Mouse (Mus musculus) liver (tissue): ENCODE data around the gene Pard3.

Source experiments
- DNase-seq: peaks from one replicate; pipeline ENCODE4 v3.0.0-alpha.2; 2020; ENCODE audit warnings: mixed read lengths

Gene Pard3

DNA sequence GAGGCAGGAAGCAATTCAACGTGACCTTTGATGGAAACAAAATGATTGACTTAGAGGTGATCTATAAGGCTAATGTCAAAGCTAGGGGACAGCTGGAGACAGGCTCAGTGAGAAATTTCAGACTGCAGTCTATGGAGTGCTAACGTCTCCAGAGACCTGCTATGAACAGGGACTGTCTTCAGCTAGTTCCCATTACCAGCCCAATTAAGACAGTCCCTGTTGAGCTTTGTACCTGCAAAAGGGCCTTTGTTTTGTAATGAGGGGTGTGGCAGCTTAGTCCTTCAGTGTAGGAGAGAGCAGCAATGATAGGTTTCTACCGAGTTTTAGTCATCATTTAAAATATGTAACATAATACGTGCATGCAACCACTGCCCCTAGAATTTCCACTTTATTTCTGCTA, 448.9 kb downstream of the Pard3 start:
- DNase-seq = no peak

DNA sequence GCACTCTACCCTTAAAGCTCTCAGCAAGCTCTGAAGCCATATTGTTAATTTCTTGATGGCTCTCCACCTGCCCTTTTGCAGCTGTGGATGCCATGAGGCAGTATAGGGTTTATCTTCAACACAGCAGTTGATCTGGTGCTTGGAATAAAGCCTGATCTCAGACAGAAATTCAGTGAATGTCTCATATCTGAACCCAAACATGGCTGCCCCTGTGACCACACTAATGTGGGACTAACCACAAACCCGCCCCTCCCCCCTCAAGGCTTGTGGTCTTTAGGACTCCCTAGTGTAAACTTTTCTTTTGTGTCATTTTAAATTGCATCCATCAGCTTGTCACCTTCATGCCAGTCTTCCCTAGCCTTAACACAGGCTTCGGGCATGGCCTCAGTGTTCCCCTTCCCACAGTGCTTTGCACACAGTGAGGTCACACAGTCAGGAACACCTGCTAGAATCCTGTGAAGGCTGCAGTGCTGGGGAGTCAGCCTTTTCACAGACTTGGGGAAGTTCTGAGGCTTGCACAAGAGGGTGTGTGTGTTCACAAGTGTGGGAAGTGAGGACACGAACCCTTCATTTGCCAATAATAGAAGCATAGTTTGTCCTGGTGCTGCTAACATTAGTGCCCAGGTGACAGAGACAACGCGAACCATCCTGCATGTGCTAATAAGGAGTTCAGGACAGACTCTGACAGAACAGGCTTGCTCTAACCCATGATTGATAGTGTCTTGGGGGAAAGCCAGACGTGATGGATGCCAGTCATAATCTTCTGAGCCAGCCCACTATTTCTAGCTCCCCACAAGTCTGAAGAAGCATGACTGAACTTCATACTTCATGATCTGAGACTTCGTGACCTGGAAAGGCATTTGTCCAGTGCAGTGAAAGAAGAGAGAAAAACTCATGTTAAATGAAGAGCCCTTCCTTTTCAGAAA, 451.4 kb downstream of the Pard3 start:
- peak; percentile 57 for DNase-seq

DNA sequence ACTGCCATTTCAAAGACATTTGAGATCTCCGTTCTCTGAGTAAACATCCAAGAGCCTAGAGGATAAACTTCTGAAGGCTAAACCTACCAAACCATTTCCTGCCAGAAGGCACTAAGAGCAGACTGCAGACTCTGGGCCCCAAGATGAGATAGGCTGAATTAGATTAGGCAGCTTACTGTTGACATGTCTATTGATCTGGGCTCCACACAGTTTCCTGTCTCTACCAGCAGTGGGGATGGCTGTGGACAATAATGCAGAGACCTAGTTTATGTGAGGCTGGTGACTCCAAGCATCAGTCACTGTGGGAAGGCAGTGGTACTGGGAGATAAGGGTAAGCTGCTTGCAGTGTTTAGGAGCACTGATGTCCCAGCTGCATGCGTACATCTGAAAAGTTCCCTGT, 452.4 kb downstream of the Pard3 start:
- peak; percentile 38 for DNase-seq

- DNase-seq = no peak
These were observed 462.0 kb downstream of the Pard3 start for GRCm38 (mm10) chr8:127525673-127526072.

DNA sequence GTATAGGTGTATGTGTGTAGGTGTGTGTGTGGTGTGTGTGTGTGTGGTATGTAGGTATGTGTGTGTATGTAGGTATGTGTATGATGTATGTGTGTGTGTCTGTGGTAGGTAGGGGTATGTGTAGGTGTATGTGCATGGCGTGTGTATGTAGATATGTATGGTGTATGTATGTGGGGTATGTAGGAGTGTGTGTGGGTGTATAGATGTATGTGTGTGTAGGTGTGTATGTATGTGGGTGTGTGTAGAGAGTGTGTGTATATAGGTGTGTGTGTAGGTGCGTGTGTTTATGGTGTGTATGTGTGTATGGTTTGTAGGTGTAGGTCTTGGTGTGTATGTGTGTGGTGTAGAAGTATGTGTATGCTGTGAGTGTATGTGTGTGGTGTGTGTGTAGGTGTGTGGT, 464.6 kb downstream of the Pard3 start:
- no peak for DNase-seq

- no peak for DNase-seq
These were observed 466.1 kb downstream of the Pard3 start for GRCm38 (mm10) chr8:127529746-127530145.

- no peak for DNase-seq
These were observed 468.2 kb downstream of the Pard3 start for GRCm38 (mm10) chr8:127531866-127532265.

GRCm38 (mm10) chr8:127534789-127535188, 471.1 kb downstream of the Pard3 start:
- DNase-seq = no peak

DNA sequence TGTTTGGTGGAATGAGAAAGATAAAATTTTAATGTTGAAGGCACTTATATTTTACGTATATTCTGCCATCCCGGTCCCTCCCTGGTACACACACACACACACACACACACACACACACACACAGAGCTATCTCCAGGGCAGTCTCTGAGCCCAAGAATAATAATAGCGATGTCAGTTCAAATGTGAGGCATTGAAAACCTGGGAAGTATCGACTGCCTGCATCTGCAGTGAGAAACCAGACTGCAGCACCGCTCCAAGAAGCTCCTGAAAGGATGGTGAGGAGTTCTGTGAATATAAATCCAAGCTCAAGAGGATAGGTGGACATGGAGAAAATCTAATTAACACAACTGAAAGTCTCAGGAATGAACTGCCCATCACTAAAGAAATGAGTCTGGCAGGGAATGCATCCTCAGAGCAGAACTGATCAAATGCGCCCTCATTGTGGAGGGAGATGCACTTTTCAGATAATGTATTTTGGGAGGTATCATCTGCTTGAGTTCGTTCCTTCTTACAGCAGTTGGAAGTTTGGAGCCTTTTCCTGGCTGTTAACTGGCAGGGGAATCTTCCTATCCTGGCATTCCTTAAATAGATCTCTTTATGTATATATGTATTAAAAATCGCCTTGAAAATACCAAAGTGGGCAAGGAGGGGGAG, 471.6 kb downstream of the Pard3 start:
- DNase-seq = no peak

GRCm38 (mm10) chr8:127535846-127536220, 472.1 kb downstream of the Pard3 start:
- DNase-seq = no peak

DNA sequence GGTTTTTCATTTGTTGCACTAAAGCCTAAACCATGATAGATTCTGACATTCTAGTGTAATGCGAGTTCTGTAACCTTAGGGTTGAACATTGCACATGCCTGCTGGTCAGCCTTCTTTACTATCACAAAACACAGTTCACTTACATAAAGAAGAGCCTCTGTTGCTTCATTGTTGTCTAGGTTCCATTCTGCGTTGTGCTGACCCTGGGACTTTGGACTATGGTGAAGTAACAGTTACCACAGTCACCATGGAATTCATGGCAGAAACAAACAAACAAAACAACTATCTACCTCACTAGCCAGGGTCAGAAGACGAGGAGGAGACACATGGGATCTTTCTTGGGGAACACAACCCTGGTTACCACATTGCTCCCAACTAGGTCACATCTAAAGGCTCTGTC, 476.1 kb downstream of the Pard3 start:
- DNase-seq = no peak

DNA sequence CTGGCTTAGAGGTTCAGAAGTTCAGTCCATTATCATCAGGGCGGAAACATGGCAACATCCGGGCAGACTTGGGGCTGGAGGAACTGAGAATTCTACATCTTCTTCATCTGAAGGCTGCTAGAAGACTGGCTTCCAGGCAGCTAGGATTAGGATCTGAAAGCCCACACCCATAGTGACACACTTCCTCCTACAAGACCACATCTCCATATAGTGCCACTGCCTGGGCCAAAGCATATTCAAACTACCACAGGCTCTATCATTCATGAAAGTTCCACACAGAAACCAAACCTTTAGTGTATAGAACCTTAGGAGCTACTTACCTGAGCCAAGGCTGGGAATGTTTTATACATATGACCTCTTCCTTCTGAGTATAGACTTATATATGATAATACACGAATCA, 476.6 kb downstream of the Pard3 start:
- no peak for DNase-seq

DNA sequence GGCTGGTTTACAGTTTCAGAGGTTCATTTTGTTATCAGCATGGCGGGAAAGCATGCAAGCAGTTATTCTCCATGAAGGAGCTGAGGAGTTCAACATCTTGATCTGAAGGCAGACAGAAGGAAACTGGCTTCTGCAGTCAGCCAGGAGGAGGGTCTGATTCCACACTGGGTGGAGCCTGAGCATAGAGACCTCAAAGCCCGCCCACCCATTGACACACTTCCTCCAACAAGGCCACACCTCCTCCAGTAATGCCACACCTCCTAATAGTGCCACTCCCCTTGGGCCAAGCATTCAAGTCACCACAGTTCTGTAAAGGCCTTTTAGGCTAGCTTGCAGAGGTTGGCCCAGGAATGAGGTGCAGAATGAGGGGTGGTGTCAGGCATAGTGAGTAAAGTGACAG, 478.5 kb downstream of the Pard3 start:
- DNase-seq = peak; percentile 46

DNA sequence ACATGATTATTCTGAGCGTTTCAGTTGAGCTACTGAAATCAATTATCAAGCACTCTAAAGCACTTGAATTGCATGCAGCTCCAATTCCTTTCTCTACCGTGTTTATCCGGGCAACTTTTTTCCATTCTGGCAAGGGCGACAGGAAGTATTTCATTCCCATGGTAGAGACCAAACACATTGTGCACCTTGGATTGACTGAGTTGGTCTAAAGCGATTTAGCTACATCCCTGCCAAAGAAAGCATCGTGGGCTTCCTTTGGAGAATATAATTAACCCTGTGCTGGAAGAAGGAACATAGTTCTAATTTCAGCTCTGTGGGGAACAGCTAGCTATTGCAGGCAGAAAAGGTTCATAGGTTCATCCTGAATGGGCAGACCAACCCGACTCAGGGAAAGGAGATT, 480.0 kb downstream of the Pard3 start:
- no peak for DNase-seq

DNA sequence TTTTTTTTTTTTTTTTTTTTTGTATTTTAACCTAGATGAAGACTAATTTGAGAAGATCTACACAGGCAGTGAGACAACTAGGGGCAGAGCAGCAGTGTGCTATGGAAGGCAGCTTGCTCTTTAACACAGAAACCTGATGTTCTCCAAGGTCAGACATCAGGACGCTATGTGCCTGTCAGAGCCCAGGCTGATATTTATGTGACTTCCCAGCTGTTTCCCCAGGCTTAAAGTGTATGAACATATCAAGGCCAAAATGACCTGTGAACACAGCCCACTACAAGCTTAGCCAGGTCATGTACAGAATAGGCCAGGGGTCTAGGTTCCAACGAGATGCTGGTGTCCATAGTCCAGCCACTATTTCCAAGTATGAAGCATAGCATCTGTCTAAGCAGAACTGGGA, 482.5 kb downstream of the Pard3 start:
- no peak for DNase-seq

DNA sequence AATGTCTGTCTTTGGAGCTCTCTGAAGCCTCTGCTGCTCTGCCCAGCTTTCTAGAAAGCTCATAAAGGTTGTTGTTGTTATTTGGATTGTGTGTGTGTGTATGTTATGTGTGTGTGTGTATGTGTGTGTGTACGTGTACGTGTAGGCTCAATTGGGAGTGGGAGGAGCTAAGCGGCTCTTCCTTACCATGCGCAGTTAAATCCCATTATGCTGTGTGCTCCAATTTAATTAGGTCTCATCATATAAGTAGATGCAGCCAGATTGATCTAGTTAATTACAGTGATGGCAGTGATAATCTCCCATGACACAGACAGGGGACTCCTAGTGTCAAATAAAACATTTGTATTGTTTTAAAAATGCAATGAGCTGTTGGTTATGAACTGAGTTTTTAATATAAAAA, 487.2 kb downstream of the Pard3 start:
- DNase-seq = no peak

- peak; percentile 49 for DNase-seq
These were observed 488.5 kb downstream of the Pard3 start for GRCm38 (mm10) chr8:127552161-127552595.

DNA sequence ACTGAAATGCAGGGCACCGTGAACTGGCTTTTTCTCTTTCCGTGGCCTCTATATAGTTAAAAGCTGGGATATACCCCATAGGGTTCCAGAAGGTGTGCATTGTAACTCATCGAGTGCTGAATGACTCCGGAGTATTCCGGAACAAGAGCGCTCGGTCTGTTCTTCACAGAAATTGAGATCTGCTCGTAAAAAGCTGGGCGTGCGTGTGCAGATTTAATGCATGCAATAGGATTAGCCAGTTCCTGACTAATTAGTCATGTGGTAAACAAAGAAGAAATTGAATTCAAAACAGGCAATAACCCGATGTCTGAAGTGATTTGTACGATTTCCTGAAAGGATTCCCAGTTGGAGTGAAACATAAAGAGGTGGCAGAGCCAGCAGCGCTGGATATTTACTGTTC, 489.1 kb downstream of the Pard3 start:
- DNase-seq = no peak

DNA sequence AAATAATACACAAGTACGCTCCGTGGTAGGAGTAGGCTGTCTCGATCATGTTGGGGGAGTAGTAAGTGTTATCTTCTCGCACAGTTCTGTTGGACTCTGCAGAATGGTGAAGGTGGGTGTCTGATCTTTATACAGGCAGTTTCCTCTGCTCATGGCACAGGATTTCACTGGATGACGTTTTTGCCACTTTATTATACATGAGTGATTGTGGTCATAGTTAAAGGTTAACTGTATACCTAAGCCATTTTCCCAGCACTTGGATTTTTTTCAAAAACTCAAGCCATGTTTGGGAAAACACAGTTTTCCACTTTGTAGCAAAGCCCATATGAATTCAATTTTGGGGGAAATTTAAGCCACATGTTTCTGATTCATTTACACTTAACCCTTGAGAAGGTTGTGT, 489.9 kb downstream of the Pard3 start:
- no peak for DNase-seq

DNA sequence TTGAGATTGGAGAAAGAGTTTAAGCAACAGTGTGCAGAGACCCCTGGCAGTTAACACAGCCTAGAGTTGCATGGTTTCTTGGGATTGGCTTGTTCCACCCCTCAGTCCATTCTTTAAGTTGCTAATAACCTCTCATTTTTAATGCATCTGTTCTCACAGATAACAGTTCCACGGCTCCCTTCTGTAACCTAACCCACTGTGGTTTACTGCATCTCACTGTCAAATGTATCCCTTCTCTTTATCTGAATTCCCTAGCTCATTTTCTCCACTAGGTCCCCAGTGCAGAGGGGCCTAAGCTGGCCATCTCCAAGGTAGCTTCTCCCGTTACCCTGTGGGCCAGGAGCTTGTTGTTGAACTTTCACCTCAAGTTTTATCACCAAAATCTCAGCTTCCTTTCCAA, 492.1 kb downstream of the Pard3 start:
- no peak for DNase-seq

GRCm38 (mm10) chr8:127556964-127557363, 493.3 kb downstream of the Pard3 start:
- no peak for DNase-seq

GRCm38 (mm10) chr8:127557566-127557965, 493.9 kb downstream of the Pard3 start:
- no peak for DNase-seq

DNA sequence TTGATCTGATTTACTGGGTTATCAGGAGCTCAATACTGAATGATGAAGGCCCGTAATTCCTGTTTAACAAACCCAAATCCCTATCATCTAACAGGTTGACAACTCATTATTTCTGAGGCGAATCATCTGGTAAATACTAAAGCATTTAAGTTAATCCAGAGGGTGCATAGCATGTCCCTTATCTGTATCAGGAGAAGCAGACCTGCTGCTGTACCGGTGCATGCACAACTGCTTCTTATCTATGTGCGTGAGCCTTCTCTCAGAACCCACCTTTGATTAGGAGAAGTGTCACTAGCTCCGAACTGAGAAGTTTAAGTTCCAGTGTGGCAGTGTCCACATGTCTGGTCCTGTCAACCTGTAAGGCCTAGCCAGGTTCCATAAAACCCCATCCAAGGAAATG, 499.9 kb downstream of the Pard3 start:
- DNase-seq = no peak

DNA sequence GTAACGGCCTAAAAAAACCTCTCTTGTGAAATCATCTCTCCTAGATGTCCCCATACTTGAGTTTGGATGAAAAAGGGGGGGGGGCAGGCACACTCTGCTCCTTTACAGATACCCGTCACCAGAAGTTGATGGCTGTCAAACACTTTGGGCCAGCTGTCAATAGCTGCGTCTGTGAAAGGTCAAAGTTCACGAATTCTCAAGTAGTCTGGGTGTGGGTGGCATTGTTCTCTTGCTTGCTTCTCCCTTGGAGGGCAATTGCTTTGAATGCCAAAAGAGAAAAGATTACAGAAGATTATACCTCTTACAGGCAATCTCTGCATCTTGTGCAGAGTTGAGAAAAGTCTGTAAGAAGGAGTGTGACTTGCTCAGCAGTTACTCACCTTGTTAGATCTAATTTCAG, 500.7 kb downstream of the Pard3 start:
- no peak for DNase-seq
